Mouse (Mus musculus): ENCODE results near the gene Bcr.

Gene Bcr

GRCm38 (mm10) chr10:75058336-75058735, 2.1 kb upstream of the Bcr start:
- no peak for DNase-seq (ENCODE audit: low read depth, low spot score)

GRCm38 (mm10) chr10:75058761-75059395, 1.5 kb upstream of the Bcr start:
- DNase-seq (ENCODE audit: low read depth, low spot score) = no peak

DNA sequence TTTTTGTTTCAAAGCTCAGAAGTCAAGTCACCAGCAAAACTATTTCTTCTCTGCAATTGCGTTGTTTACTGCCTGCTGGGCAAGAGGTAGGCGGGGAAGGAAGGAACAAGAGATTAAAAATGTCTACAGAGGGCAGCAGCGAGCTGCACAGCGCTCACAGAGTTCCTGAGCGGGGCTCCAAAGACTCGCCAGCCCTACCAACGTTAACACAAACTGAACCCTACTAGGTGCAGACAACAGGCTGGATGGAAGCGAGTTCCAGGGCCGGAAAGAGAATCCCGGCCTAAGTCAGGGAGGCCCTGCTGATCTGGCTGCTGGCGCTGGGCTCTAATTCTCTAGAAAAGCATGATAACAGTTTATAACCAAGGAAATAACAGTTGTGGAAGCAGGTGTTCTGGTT, 996 bp upstream of the Bcr start:
- DNase-seq (ENCODE audit: low read depth, low spot score) = peak; percentile 89

DNA sequence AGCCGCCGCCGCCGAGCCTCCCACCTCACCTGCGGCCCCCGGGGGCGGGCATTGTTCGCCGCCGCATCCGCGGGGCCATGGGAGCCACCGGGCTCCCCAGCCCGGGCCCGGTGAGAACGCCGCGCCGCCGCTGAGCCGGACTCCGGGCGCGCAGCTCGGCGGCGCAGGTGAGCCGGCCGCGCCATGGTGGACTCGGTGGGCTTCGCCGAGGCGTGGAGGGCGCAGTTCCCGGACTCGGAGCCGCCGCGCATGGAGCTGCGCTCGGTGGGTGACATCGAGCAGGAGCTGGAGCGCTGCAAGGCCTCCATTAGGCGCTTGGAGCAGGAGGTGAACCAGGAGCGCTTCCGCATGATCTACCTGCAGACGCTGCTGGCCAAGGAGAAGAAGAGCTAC, 447 bp downstream of the Bcr start:
- DNase-seq (ENCODE audit: low read depth, low spot score) = peak; percentile 53

DNA sequence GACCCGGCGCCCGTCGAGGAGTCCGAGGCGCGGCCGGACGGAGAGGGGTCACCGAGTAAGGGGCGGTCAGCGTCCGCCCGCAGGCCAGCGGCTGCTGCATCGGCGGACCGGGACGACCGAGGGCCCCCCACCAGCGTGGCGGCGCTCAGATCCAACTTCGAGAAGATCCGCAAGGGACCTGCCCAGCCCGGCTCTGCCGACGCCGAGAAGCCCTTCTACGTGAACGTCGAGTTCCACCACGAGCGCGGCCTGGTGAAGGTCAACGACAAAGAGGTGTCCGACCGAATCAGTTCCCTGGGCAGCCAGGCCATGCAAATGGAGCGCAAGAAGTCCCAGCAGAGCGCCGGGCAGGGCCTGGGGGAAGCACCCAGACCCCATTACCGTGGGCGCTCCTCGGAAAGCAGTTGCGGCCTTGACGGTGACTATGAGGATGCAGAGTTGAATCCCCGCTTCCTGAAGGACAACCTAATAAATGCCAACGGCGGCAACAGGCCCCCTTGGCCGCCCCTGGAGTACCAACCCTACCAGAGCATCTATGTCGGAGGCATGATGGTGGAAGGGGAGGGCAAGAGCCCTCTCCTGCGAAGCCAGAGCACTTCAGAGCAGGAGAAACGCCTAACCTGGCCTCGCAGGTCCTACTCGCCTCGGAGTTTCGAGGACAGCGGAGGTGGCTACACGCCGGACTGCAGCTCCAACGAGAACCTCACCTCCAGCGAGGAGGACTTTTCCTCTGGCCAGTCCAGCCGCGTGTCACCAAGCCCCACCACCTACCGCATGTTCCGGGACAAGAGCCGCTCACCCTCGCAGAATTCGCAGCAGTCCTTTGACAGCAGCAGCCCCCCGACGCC, 1.2 kb downstream of the Bcr start:
- DNase-seq (ENCODE audit: low read depth, low spot score) = peak; percentile 34

DNA sequence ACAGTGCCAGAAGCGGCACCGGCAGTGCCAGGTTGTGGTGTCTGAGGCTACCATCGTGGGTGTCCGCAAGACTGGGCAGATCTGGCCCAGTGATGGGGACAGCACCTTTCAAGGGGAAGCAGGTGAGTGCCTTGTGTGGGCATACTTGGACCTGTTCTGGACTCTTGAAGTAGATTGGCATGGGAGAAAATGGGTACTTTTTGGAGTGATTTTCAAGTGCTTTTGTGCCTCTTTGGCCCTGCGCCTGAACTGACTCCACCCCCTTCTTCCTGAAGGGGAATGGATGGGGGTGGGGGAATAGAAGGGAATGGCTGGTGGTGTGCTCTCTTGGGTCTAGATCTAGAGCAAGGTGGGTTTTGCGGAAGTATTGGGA, 1.8 kb downstream of the Bcr start:
- peak; percentile 13 for DNase-seq (ENCODE audit: low read depth, low spot score)

DNA sequence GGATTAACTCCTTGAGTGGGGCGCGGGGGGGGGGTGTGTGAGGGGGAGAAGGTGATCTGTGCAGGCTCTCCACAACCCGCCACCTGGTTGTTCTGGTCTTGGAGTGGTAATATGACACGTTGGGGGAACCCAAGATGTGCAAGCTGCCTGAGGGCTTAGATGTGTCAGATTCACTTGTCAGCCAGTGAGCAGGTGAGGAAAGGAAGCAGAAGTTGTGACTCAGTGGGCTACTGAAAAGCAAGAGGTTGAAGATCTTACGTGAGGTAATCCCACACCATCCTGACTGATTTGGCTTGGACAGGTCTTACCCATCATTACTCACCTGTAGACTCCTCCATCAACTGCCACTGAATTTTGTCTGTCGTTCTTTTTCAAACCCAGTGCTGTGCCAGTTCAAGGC, 2.2 kb downstream of the Bcr start:
- DNase-seq (ENCODE audit: low read depth, low spot score) = peak; percentile 15

DNA sequence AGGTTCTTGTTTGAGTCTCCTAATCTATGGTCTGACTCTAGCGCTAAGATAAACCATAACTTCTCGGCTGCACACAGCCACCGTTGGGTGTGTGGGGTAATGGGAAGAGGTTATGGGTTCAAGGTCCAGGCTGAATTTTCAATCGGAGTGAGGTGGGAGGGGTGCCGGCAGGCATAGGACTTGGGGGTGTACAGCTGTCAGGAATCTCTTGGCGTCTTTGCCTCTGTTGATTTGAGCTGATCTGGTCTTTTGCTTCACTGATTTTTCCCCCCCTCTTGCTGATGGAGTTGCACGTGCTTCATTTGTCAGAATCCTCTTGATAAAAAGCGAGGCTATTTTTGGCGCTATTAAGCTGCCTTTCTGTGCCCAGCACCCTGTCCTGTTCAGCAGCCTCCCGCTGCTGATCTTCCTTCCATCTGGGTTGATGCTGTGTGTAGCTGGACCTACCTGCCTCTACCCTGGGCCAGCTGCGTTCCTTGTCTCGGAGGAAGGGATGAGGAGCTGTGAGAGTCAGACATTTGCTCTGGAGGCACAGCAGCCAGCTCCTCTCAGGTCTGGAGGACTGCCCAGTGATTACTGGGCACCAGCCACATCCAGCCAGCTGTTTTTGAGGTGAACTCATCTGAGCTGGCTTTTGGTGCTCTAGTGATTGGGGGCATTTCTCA, 3.0 kb downstream of the Bcr start:
- no peak for DNase-seq (ENCODE audit: low read depth, low spot score)

DNA sequence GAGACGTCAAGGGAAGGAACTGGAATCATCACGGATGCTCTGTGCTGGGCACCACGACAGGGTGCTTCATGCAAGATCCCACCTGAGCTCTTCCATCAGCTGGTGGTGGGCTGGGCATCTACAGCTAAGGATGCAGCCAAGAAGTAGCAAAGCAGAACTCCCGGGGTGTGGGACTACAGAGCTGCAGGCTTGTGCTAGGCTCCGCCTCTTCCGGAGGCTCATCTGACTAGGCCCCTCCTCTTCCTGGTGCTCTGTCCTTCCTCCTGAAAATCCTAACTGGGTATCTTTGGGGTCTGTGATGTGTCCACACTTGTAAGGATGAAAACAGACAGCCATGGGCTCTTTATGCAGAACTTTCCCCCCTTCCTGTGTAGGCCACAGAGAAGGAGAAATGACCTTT, 5.3 kb downstream of the Bcr start:
- no peak for DNase-seq (ENCODE audit: low read depth, low spot score)

GRCm38 (mm10) chr10:75067446-75067845, 7.1 kb downstream of the Bcr start:
- DNase-seq (ENCODE audit: low read depth, low spot score) = no peak

DNA sequence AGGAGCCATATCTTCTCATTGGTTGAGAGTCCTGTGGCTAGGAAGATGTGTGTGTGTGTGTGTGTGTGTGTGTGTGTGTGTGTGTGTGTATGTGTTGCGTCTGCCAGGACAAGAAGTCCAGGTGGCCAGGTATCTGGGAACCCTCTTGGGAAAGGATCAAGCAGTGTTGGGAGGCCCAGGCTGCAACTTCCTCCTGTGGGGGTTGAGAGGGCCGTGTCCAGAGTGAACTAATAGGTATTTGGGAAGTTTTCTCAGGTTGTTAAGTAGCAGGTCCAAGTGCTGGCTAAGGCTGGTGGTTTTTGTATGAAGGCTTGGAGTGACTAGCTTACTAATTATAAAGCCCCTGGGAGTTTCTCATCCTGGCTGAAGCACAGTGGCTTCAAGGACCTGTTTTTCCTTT, 7.7 kb downstream of the Bcr start:
- no peak for DNase-seq (ENCODE audit: low read depth, low spot score)

DNA sequence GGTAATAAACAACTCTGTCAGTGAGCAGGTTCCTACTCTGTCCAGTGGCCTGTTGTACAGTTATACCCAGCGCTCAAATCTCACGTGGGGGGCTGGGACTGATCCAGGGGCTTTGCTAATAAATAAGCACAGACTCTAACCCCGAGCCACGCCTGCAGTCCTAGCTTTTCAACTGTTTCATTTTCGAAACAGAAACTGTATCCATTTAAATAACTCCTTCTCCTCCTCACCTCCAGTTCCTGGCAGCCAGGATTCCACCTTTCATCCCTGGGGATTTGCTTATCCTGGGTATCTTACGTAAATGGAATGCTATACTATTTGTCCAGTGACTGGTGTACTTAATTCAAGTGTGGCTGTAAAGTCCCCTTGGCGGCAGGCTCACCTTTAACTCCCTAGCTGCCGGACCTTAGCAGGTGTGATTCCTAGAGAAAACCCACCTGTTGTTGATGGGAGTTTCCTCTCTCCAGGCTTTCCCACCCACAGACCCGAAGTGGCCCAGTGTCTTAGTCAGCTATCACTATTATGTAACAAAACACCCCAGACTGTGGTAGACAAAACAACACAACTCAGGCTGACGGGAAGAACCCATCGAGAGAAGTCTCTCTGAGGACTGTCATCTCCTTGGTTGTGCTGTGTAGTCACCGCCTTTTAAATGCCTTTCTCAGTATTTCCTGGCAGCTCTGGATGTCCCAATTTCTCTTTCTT, 8.4 kb downstream of the Bcr start:
- DNase-seq (ENCODE audit: low read depth, low spot score) = no peak

DNA sequence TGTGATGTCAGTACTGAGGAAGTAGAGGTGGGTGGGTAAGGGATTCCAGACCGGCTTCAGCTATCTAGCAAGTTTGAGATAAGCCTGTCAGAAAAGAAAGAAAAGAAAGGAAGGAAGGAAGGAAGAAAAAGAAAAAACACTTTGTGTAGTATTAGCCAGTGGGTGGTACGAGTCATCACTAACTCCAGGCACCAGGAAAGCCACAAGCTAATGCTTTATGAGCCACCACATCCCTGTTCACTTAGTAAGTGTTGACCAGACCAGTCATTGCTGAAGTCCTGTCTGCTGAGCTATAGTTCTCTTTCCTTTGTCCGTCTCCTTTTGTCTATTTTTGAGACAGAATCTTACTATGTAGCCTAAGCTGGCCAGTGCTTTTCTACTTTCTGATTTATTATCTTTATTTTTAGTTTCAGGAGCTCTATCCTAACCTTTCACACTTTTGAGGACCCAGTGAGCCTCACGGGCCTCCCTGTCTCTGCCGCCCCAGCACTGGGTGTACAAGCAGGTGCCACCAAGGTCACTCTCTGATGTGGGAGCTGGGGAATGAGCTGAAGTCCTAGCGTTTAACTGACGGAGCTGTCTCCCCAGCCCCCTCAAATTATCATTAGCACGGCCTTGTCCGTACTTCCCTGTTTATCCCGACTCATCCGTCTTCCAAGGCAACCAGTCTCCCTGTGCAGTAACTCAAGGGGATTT, 10.0 kb downstream of the Bcr start:
- DNase-seq (ENCODE audit: low read depth, low spot score) = no peak

DNA sequence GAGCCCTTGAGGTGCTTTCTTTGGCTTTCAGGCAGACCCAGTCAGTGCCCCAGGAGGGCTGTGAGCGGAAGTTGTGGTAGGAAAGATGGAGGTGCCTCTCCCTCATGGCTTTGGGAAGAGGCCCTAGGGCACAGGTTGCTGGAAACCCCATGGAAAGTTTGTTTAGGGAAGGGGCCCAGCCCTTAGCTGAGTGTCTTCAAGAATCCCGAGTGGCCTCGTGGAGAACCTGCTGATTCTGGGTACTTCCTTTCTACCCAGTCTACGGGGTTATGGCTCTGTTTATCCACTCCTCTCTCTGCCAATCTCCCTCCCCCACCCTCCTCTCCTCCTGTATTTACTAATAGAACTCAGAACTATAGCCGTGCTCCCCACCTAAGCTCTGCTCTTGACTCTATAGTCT, 15.3 kb downstream of the Bcr start:
- no peak for DNase-seq (ENCODE audit: low read depth, low spot score)

DNA sequence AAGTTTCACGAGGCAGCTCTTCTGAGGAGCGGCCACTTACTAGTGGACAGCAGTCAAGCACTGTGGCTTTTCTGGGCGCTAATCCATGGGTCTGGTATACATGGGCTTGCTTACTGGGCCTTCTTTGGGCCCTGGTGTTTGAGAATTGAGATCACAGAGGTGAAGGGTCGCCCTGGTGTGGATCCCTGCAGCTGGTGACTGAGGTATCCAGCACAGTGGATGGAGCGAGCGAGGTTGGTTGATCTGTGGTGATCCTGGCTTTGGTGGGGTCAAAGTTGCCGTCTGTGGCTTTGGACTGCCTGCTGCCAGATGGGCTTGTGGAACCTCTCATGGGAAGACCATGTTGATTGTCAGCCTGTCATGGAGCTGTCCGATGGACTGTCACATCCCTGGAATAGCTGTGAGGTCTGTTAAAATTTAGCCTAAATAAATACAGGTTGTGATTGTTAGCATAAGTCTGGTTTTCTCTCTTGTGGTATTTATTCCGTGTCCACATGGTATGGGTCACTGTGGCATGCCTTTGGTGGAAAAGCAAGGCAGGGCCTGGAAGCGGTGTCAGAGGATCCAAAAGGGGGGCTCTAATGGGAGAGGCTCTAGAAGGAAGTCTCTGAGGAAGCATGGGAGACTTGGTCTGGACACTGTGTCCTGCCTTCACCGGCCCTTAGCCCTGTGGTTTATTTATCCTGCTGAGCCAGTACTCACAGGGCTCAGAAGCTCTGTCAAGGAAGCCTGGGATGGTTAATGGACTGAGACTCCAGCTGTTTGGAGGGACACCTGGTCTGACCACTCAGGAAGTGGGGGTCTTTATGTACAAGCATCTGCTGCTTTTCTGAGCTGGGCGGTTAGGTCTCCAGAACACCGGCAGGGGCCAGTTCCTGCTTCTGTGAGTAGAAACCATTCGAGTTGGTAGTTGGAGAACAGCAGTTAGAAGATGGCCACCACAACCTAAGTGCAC, 18.1 kb downstream of the Bcr start:
- DNase-seq (ENCODE audit: low read depth, low spot score) = no peak

- no peak for DNase-seq (ENCODE audit: low read depth, low spot score)
Observed at GRCm38 (mm10) chr10:75085330-75085729, 24.9 kb downstream of the Bcr start.

GRCm38 (mm10) chr10:75088471-75088870, 28.1 kb downstream of the Bcr start:
- no peak for DNase-seq (ENCODE audit: low read depth, low spot score)

GRCm38 (mm10) chr10:75091478-75092152, 31.2 kb downstream of the Bcr start:
- DNase-seq (ENCODE audit: low read depth, low spot score) = no peak

DNA sequence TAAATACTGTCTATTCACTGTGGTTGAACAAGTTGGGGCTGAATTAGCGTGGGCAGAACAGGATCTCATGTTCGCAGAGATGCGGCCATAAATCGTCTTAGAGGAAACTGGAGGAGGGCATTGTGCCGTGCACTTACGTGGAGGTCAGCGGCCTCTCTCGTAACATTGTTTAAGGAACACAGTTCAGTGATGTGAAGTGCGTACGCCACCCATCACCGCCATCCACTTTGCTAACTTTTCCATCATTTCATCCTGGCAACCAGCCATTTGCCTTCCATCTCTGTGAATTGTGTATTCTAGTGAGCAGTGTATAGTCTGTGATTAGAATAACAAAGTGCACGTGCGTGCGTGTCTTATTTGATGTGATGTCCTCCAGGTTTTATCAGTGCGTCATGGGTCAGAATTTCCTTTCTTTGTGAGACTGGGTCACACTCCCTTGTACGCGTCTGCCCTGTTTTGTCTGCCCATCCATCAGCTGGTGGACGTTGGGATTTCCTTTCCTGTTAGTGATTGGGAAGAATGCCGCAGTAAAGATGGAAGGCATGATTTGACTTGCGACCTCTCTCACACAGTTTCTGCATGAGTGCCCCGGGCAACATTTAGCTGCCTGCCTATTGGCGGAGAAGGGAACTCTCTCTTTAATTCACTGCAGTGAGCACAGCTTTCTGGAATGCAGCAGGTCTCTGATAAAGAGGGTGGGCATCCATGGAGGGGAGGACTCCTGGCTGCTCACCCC, 33.0 kb downstream of the Bcr start:
- DNase-seq (ENCODE audit: low read depth, low spot score) = no peak

All from CD4-positive, CD25-positive, alpha-beta regulatory T cell, adult 2 months (primary cell).